Mouse (Mus musculus) heart, postnatal 0 days (tissue): ENCODE data around the gene Rabgap1l.

Experiments used
- CTCF ChIP-seq: IDR thresholded peaks from 2 replicates; pipeline ENCODE4 v1.5.1; 2016; ENCODE audit warnings: antibody characterized with exemption, control low read depth, low read depth
- EP300 ChIP-seq: IDR thresholded peaks from 2 replicates; pipeline ENCODE4 v1.6.1; 2016; ENCODE audit warnings: antibody characterized with exemption, low read depth

- TF ChIP-seq EP300 (no peak), CTCF (no peak)
Observed at GRCm38 (mm10) chr1:160467443-160467842, 325.6 kb downstream of the Rabgap1l start.
